Mouse (Mus musculus) kidney, postnatal 36 days (tissue): ENCODE results near the gene Trak1.

Experiments
- DNase-seq, 2 experiments: peaks; one replicate each; pipeline ENCODE4 v3.0.0; 2021 to 2022; ENCODE audit warnings: mixed read lengths in 2 of 2

Trak1 gene

GRCm38 (mm10) chr9:121297171-121298064 lies at the start of gene Trak1:
TSS of gene Trak1 (plus strand) at chr9:121297502.
- peak; percentile 56 to 84 for DNase-seq

GRCm38 (mm10) chr9:121247956-121248775 lies 49.1 kb upstream of the Trak1 start:
- peak; percentile 84 to 95 for DNase-seq

GRCm38 (mm10) chr9:121249805-121250204 lies 47.5 kb upstream of the Trak1 start:
- DNase-seq = peak in 1 of 2 experiments; percentile 22

GRCm38 (mm10) chr9:121250854-121251253 lies 46.4 kb upstream of the Trak1 start:
- DNase-seq = no peak

GRCm38 (mm10) chr9:121253983-121254382 lies 43.3 kb upstream of the Trak1 start:
- DNase-seq = no peak

- DNase-seq = no peak
Measured at GRCm38 (mm10) chr9:121254761-121255160, 42.5 kb upstream of the Trak1 start.

GRCm38 (mm10) chr9:121257106-121257505 lies 40.2 kb upstream of the Trak1 start:
- no peak for DNase-seq

- no peak for DNase-seq
Measured at GRCm38 (mm10) chr9:121265307-121265706, 32.0 kb upstream of the Trak1 start.

GRCm38 (mm10) chr9:121271149-121271548 lies 26.2 kb upstream of the Trak1 start:
- no peak for DNase-seq

- no peak for DNase-seq
Measured at GRCm38 (mm10) chr9:121271561-121271960, 25.7 kb upstream of the Trak1 start.

GRCm38 (mm10) chr9:121276745-121277117 lies 20.6 kb upstream of the Trak1 start:
- DNase-seq = no peak

- peak; percentile 95 for DNase-seq
Measured at GRCm38 (mm10) chr9:121277118-121278060, 19.9 kb upstream of the Trak1 start, which contains the start of gene Ulk4. TSS of gene Ulk4 (minus strand) at chr9:121277197.

GRCm38 (mm10) chr9:121279216-121279615 lies 18.1 kb upstream of the Trak1 start:
- no peak for DNase-seq

GRCm38 (mm10) chr9:121281891-121282290 lies 15.4 kb upstream of the Trak1 start:
- no peak for DNase-seq

- peak; percentile 32 to 41 for DNase-seq
Measured at GRCm38 (mm10) chr9:121283620-121284185, 13.6 kb upstream of the Trak1 start.

GRCm38 (mm10) chr9:121284422-121284821 lies 12.9 kb upstream of the Trak1 start:
- peak in 1 of 2 experiments; percentile 67 for DNase-seq

GRCm38 (mm10) chr9:121285341-121286324 lies 11.7 kb upstream of the Trak1 start:
- DNase-seq = peak; percentile 87 to 93

GRCm38 (mm10) chr9:121286325-121286901 lies 10.9 kb upstream of the Trak1 start:
- DNase-seq = no peak

GRCm38 (mm10) chr9:121291275-121291674 lies 6.0 kb upstream of the Trak1 start:
- DNase-seq = no peak

- DNase-seq = no peak
Measured at GRCm38 (mm10) chr9:121293187-121293586, 4.1 kb upstream of the Trak1 start.
